Mouse (Mus musculus) left cerebral cortex, postnatal 4 days (tissue): ENCODE measurements around the gene Wipi2. TPM values are rescaled to one million over a fixed set of nuclear protein-coding genes. Genes with fewer than 3 reads are reported as not detected.

Experiments
- DNase-seq: peaks from one replicate; pipeline ENCODE4 v3.0.0-alpha.2; 2022
- intact Hi-C: fragments of 180-260 bp; cut with DNase I; formaldehyde crosslinking; loops from one replicate; pipeline ENCODE4 v1.15.1; 2025
- total RNA-seq, 2 experiments: library from RNA; stranded (reverse); gene quantifications; 2 replicates each; pipeline ENCODE4 v1.2.3; 2021

Gene Wipi2
- 10 to 100 TPM; 60.0 to 62.4 TPM for total RNA-seq

GRCm38 (mm10) chr5:142627398-142627797 lies at the start of gene Wipi2:
TSS of gene Wipi2 (plus strand) at chr5:142627698.
- no peak for DNase-seq
- intact Hi-C loops = no loop called here

GRCm38 (mm10) chr5:142578192-142578591 lies 49.3 kb upstream of the Wipi2 start:
- intact Hi-C loops = loop anchor here (10.0 kb wide), 1 partner anchor 127 kb away; no protein-coding TSS in a partner anchor
- DNase-seq = no peak

- intact Hi-C loops = loop anchor here (5.0 kb wide), 1 partner anchor 36 kb away; no protein-coding TSS in a partner anchor
- peak; percentile 73 for DNase-seq
These were observed 46.0 kb upstream of the Wipi2 start for GRCm38 (mm10) chr5:142581517-142581916.

DNA sequence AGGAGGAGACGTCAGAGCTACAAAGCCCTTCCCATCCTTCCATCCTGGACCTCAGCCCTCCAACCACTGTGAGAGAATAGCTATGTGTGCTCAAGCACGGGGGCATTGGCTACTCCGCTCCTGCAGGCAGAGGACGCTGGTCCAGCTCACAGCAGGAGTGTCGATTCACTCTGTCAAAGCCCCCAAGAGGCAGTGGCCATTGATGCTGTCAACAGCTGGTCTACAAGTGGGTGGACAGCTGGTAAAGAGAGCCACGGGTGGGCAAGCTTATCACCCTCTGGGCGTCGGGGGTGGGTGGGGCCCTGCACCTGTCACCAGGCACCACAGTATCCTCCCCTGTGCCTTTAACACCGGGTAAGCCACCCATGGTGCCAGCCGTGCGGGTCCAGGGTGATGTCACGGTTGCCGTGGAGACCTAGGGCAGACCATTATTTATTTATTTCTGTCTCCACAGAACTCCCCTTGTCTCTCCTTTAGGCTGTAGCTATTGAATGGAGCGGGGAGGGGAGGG lies 43.8 kb upstream of the Wipi2 start:
- DNase-seq = peak; percentile 74
- intact Hi-C loops = loop anchor here (5.0 kb wide), 1 partner anchor 34 kb away; no protein-coding TSS in a partner anchor

DNA sequence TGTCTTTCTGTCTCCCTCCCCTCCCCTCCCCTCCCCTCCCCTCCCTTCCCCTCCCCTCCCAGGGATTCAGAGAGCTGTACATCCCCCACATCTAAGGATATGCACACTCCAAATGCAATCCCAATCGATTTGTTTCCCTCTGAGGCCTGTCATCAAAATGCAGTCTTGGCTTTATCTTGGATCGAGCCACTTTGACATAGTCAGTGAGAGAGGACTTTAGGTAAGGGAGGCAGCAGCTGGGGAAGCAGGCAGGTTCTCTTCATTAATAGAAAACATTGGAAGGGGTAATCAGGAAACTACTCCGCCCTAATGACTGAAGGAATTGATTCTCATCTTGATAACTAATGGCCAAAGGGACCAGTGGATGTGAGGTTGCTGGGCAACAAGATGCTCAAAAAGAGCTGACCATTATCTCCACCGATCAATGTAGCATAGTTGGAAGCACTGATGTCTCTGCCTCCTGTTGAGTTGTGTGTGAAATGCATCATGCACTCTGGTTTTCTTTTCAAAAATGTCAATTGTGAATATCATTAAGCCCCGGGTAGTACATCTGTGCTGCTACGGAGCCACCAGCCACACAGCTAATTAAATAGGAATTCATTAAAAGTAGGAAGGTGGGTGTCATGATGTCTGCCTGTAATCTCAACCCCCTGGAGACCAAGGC lies 36.4 kb upstream of the Wipi2 start:
- intact Hi-C loops = no loop called here
- no peak for DNase-seq

DNA sequence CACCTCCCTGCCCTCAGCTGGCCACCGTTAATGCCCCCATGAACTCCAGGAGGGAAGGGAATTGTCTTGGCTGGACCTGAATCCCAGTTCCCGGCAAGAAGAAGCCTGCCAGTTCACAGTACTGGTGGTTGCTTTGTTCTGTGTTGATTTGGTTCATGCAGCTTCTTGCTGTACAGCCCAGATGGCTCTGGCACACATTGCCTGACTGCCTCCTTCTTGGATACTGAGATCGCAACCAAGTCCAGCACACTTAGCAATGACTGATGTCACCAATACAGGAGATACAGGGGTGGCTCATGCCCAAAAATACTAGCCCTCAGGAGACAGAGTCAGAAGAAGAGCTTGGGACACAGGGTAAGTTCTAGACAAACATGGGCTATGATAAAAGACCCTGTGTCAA lies 31.8 kb upstream of the Wipi2 start:
- intact Hi-C loops = no loop called here
- peak; percentile 49 for DNase-seq

DNA sequence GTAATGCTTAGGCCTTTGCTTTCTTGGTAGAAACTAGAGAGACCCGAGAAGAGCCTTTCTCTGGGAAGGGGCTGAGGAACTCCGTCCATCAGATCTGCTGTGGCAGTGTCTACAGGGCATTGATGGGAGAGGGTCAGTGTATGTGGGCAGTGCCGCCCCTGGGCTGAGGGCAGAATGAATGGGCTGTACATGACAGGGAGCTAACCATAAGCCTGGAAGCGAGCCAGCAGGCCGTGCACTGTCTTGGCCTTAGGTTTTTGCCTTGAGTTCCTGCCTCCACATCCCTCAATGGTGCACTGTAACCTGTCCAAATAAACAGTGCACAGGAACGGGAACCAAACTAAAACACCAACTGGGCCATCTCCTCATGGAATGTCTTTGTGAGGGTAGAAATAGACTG lies 30.8 kb upstream of the Wipi2 start:
- intact Hi-C loops = no loop called here

DNA sequence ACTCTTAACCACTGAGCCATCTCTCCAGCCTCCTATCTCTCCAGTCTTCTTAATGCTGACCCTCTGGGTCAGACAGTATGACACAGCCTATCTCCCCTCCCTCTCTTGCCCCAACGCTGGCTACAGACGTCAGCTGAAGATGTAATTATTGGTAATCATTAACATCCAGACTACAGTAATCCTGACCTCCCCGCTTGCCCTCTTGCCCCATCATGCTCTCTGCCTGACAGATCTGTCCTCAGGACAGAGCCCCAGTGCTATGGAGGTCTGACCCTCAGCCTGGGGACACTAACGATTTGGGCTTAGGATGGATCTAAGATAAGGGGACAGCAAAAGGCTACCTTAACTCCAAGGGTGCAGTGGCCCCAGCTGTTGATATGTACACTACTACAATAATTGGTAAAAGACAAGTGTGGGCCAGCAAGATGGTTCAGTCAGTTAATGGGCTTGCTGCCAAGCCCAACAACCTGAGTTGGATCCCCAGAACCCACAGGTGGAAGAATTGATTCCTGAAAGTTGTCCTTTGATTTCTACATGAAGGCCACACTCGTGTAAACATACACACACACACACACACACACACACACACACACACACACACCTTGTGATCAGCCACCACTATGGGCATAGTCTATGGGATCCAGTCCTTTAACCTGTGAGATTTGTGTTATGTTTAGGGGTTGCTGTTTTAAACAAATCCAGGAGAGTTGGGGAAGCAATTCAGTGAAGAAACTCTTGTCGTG lies 29.7 kb upstream of the Wipi2 start:
- intact Hi-C loops = no loop called here
- DNase-seq = no peak

More for the DNA sequence above, 30.8 kb upstream of the Wipi2 start:
- peak; percentile 20 for DNase-seq

- intact Hi-C loops = no loop called here
- no peak for DNase-seq
These were observed 23.1 kb upstream of the Wipi2 start for GRCm38 (mm10) chr5:142604379-142604778.

DNA sequence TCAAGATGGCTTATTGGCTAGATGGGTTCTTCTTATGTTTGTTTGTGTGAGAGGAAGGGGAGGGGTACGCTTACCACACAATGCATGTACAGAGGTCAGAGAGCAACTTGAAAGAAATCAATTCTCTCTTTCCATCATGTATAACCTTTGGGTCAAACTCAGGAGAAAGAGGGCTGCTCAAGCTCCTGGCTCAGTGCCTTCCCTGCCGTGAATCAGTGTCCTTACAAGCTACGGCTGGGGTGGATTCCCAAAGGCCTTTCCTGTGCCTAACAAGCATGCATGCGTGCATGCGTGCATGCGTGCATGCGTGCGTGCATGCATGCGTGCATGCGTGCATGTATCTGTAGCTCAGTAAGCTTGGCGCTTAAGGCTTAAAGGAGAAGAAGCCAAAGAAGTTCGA lies 22.2 kb upstream of the Wipi2 start:
- DNase-seq = no peak

DNA sequence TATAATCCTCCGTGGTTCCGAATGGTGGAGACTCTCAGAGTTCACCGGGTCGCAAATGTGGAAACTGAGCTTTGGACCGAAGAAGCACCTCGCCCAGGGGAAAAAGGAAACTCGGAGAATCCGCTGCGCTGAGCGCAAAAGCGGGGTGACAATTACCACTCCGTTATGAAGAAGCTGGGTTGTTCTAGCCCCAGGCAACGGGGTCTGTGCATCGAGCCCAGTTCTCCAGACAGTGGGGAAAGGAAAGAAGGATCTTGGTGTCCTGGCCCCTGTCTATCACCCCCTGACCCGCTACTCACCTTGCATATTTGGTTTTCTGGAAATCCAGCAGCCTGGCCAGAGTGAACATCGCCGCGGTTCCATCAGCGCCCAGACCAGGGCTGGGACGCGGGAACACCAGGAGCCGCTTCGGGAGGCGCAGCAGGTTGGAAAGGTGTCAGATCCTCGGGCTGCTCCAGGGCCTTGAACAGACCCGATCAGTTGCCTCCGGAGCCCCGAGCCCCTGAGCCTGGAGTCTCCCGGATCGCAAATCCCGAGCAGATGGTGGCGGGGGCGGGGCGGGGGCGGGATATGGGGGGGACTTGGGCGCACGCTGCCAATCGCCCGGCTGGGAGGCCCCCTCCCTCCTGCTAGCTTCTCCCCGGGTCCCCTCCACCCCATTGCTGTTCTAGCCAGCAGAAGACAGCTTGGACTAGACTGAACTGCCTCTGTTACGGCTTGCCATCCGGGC lies 19.1 kb upstream of the Wipi2 start, which contains the start of gene Mmd2:
Gene Mmd2, minus strand, starts transcription at position 542 of the 730 bp plus-strand sequence.
- DNase-seq = peak; percentile 67
- intact Hi-C loops = no loop called here

More for the DNA sequence above, 22.2 kb upstream of the Wipi2 start:
- intact Hi-C loops = no loop called here

GRCm38 (mm10) chr5:142608989-142609325 lies 18.5 kb upstream of the Wipi2 start:
- intact Hi-C loops = no loop called here
- DNase-seq = no peak

- intact Hi-C loops = loop anchor here (10.0 kb wide), 1 partner anchor 106 kb away; no protein-coding TSS in a partner anchor
- no peak for DNase-seq
These were observed 17.1 kb upstream of the Wipi2 start for GRCm38 (mm10) chr5:142610362-142610761.

DNA sequence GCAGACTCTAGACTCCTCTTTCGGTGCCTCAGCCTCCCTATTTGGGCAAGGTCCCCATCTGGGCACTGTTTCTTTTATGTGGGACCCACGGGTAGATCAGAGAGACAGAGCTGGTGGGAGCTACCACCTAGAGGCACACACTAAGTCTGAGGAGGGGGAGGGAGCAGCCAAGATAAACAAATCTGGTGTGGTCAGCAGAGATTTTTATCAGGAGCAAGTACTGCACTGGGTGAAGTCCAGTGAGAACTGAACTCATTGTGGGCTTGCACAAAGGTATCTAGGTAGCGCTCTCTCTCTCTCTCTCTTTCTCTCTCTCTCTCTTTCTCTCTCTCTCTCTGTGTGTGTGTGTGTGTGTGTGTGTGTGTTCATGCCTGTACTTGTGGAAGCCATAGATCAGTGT lies 13.0 kb upstream of the Wipi2 start:
- intact Hi-C loops = loop anchor here (10.0 kb wide), 1 partner anchor 110 kb away; no protein-coding TSS in a partner anchor
- DNase-seq = no peak

DNA sequence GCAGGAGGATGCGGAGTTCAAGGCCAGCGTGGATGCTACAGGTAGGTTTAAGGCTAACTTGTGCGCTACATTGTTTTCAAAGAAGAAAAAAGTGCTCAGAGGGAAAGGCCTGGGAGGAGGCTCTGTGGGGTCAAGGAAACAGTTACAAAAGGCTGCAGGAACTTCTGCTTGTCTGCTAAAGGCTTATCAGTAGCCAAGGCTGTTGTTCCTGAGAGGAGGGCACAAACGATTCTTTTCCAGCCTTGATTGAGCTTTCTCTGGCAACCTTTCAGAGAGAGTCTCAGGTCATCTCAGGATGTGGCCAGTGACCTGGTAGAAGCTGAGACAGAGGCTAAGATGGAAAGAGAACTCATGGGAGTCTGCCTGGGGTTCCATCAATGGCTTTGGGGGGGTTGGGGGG lies 11.9 kb upstream of the Wipi2 start:
- intact Hi-C loops = loop anchor here (5.0 to 10.0 kb wide), 3 partner anchors 33 to 111 kb away; no protein-coding TSS in a partner anchor
- no peak for DNase-seq

DNA sequence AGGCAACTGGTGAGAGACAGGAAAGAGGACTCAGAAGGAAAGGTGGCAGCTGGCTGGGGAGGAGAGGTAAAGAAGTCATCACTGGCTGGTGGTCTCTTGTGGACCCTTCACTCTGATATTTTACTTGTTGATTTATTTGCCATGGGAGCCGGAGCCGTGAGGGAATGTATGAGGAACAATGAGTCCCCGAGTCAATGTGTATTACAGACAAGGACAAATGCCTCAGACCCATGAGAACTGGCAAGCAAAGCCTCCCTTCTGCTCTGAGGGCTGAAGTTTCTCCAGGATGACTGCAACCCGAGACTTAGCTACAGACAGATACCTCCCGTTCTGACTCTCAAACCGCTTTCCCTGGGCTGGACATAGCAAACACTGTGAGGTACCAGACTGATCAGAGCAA lies 11.2 kb upstream of the Wipi2 start:
- no peak for DNase-seq
- intact Hi-C loops = loop anchor here (5.0 to 10.0 kb wide), 3 partner anchors 34 to 112 kb away; no protein-coding TSS in a partner anchor

DNA sequence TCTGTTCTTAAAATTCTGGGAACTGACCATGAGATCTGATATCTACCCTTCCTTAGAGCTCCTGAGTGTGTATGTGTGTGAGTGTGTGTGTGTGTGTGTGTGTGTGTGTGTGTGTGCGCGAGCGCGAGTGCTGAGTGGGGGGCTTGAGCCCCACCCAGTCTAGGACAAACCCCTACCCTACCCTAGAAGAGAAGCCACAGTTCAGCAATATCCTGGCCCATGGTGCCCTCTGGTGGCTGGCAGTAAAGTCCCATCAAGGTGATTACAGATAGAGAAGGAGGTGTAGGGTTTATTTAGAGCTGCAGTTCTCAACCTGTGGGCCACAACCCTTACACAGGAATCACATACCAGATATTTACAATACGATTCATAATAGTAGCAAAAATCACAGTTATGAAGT lies 7.6 kb upstream of the Wipi2 start:
- intact Hi-C loops = loop anchor here (5.0 to 10.0 kb wide), 3 partner anchors 38 to 115 kb away; no protein-coding TSS in a partner anchor
- peak; percentile 72 for DNase-seq

- DNase-seq = no peak
- intact Hi-C loops = no loop called here
These were observed 6.1 kb upstream of the Wipi2 start for GRCm38 (mm10) chr5:142621421-142621820.

DNA sequence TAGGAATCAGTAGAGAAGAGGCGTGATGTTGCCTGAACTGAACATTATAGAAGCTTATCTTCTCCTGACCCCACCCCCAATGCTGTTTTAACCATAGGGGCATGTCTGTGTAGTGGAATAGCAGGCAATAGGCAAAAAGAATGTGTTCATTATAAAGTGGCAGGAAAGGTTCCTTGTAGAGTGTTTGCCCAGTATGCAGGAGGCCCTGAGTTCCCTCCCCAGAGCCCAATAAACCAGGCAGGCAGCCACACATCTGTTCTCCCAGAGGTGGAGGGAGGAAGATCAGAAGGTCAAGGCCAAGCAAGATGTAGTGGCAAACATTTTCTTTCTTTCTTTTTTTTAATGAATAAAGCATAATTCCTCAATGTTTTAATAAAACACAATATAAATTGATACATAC lies 5.4 kb upstream of the Wipi2 start:
- intact Hi-C loops = no loop called here

DNA sequence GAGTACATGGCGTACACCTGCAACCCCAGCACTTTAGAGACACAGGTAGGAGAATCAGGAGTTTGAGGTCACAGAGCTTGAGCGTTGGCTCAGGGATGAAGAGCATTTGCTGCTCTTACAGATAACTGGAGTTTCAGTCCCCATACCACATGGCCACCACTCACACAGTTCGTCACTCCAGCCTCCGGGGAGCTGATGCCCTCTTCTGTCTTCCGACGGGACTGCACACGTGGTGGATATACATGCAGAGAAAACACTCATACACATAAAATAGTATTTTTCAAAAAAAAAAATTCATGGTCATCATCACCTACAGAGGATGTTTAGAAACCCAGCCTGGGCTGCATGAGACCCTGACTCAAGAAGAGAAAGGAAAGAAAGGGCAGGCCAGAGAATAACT lies 4.4 kb upstream of the Wipi2 start:
- DNase-seq = no peak
- intact Hi-C loops = no loop called here

More for the DNA sequence above, 5.4 kb upstream of the Wipi2 start:
- no peak for DNase-seq
